33 mouse cellular contexts compared by ENCODE assay signal in the genomic region with DNA sequence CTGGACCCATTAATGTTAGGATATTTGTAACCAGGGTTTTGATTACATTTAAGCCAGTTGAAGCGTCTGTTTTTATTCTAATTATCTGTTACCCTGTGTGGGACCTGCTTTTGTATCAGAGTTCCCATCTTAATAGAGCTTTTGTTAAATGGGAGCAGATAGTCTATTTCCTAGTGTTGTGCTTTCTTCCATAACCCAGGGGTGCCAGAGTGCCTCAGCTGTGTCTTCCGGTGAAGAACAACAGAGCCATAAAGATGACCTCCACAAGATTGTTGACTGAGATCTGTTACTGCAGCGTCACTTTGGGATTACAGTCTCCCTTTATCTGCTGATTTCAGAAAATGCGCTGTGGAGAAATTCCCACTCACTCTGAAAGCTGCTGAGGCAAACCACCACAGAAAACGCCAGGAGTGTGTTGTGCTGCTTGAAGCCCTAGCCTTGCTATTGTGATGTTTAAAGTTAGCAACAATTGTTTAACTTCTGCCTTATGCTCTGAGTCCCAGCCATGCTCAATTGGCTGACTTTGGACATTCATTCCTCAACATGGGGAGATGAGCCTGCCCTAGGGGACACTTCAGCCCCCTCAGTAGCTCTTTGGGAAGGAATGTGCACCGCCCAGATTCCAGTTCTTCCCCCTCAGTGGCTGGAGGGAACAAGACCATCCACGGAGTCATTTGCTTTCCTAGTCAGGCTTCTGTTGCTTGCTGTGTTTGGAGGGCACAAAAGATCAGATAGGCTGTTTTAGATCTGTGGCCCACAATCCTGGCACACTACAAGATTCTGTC. TPM values are rescaled to one million over a fixed set of nuclear protein-coding genes. Genes with fewer than 3 reads are reported as not detected.
"Had no signal": no experiment of that assay in that cellular context is flagged by ENCODE, and none has a peak within 500 bp of the region (broad histone marks: within the 10 kb centered on the region; RNA-seq: fewer than 3 reads in every experiment).

No protein-coding gene starts in this region.

- ATAC-seq: intestine, embryonic 16.5 days had no signal

- H3K9me3 ChIP-seq: heart, embryonic 13.5 days; heart, embryonic 15.5 days; hindbrain, embryonic 13.5 days; hindbrain, embryonic 15.5 days; limb, embryonic 10.5 days; limb, embryonic 12.5 days; liver, embryonic 13.5 days; liver, embryonic 15.5 days had no signal

- H3K4me1 ChIP-seq: heart, embryonic 13.5 days; heart, embryonic 15.5 days; hindbrain, embryonic 15.5 days; limb, embryonic 10.5 days; limb, embryonic 12.5 days; liver, embryonic 13.5 days; liver, embryonic 15.5 days had no signal

- H3K4me2 ChIP-seq: heart, embryonic 11.5 days; heart, embryonic 13.5 days; heart, embryonic 15.5 days; hindbrain, embryonic 13.5 days; hindbrain, embryonic 15.5 days; limb, embryonic 12.5 days; liver, embryonic 11.5 days; liver, embryonic 13.5 days; liver, embryonic 15.5 days had no signal

- H3K27ac ChIP-seq: gastrocnemius, adult 2 months; heart, adult 2 months; heart, embryonic 13.5 days; heart, embryonic 15.5 days; hindbrain, embryonic 13.5 days; hindbrain, embryonic 15.5 days; hindbrain, postnatal 0 days; layer of hippocampus, adult 2 months; limb, embryonic 10.5 days; limb, embryonic 12.5 days; liver, embryonic 13.5 days; liver, embryonic 15.5 days had no signal

- H3K9ac ChIP-seq: heart, embryonic 13.5 days; heart, embryonic 15.5 days; hindbrain, embryonic 13.5 days; hindbrain, embryonic 15.5 days; limb, embryonic 12.5 days; liver, embryonic 13.5 days; liver, embryonic 15.5 days had no signal

- H3K36me3 ChIP-seq: heart, embryonic 13.5 days; heart, embryonic 15.5 days; hindbrain, embryonic 13.5 days; hindbrain, embryonic 15.5 days; limb, embryonic 10.5 days; limb, embryonic 12.5 days; liver, embryonic 13.5 days; liver, embryonic 15.5 days had no signal

- H3K27me3 ChIP-seq: hindbrain, embryonic 15.5 days had no signal

- DNase-seq: gastrocnemius, adult 2 months; gastrocnemius, postnatal 10 days; gastrocnemius, postnatal 25 days; heart, adult 11 months; heart, adult 2 months; heart, postnatal 14 days; heart, postnatal 36 days; kidney, adult 11 months; kidney, adult 2 months; kidney, postnatal 10 days; kidney, postnatal 25 days; kidney, postnatal 4 days; layer of hippocampus, postnatal 36 days; liver; liver, embryonic 13.5 days had no signal

- H3K4me3 ChIP-seq: gastrocnemius, adult 2 months; heart, adult 2 months; heart, embryonic 13.5 days; heart, embryonic 15.5 days; hindbrain, embryonic 13.5 days; hindbrain, embryonic 15.5 days; layer of hippocampus, adult 2 months; limb, embryonic 10.5 days; limb, embryonic 12.5 days; liver, embryonic 13.5 days; liver, embryonic 15.5 days had no signal

RNA-seq across cellular contexts. Expression of gene En2, which starts 33.8 kb away (rescaled TPM):
- total RNA-seq: heart, postnatal 14 days; heart, postnatal 36 days; hematopoietic stem cell, adult 5-6 weeks; left cerebral cortex, postnatal 10 days had no signal
- polyA plus RNA-seq: heart, adult 2 months; heart, embryonic 11.5 days; heart, embryonic 13.5 days; heart, embryonic 15.5 days; heart, postnatal 0 days; intestine, embryonic 14.5 days; intestine, embryonic 16.5 days; limb, embryonic 10.5 days; limb, embryonic 12.5 days; liver, embryonic 11.5 days; liver, embryonic 13.5 days; liver, embryonic 15.5 days had no signal

RNA-seq across cellular contexts. Expression of gene Cnpy1, which starts 46.3 kb away (rescaled TPM):
- total RNA-seq: gastrocnemius, adult 2 months; gastrocnemius, postnatal 10 days; gastrocnemius, postnatal 25 days; gastrocnemius, postnatal 4 days; heart, adult 2 months; heart, postnatal 14 days; heart, postnatal 36 days; hematopoietic stem cell, adult 5-6 weeks; left cerebral cortex, postnatal 36 days had no signal
- polyA plus RNA-seq: heart, adult 2 months; heart, embryonic 11.5 days; heart, embryonic 13.5 days; heart, embryonic 15.5 days; heart, postnatal 0 days; limb, embryonic 10.5 days; limb, embryonic 12.5 days had no signal
